Mouse (Mus musculus): Measurements from ENCODE around the gene Gngt1.

DNA sequence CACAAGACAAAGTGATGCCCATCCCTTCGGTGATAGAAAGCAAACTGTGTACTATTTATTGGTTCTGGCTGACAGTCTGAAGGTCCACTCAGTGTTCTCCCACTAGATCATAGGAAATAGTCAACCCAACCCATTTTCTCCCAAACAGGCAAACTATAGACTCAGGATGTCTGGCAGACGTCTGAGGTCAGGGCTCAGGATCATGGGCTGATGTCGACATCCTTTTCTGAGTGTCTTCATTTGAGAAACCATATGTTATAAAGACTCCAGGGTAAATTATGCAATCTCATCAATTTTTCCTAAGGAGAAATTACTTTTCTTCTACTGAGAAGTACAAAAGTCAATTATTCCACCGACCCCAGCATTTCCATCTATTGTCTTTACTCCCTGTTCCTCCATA is 4.5 kb downstream of the Gngt1 start:
- TF ChIP-seq CTCF (IDR thresholded peaks at IDR 0.05; ENCODE audit: control insufficient read depth, insufficient read depth, insufficient read length) = no peak
- no peak for TF ChIP-seq MAX (IDR thresholded peaks at IDR 0.05)
- TF ChIP-seq MYOG (IDR thresholded peaks at IDR 0.05; ENCODE audit: control insufficient read depth, extremely low read depth, insufficient read length) = no peak

Data from C2C12 (cell line).